Mouse (Mus musculus): ENCODE measurements around the gene Doc2g. TPM values are rescaled to one million over a fixed set of nuclear protein-coding genes. Genes with fewer than 3 reads are reported as not detected.

Doc2g gene
- 3.1 and 10.1 TPM in 2 replicates for polyA plus RNA-seq (2012; rRNA removed; ENCODE audit: low replicate concordance)

DNA sequence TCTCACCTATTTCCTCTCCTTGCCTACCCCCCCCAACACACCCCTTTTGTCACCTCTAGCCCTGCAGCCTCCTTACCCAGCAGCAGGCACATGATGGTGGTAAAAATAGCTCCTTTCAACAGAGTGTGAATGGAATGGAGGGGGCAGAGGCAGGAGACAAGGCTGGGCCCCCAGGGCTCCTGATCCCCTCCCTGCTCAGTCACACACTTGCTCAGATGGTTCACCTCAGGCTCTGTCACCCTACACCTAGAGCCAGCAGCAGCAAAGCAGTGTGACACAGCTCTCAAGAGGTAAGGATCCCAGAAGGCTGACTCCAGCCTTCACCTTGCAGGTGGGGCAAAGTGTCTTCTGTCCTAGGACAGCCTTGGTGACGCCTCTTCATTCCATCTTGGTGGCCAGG, at the start of gene Doc2g:
TSS of gene Doc2g (plus strand) at position 202 of the 400 bp plus-strand sequence.

DNA sequence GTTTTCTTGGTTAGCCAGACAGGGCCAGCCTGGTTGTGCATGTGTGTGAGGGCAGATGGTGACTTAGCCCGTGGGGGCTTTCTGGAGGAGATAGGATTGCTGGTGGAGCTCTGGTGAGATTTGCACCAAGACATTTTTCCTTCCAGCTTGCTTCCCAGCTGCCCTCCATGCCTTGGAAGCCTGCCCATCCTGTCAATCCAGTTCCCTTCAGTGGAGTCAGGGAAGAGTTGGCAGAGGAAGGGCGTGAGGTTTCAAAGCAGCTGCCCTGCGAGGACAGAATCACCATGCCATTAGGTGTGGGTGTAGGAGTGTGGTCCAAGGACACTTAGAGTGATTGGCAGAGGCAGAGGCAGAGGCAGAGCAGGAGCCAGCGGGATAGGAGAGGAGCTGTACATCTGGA, 44.6 kb upstream of the Doc2g start, which contains the start of gene Aldh3b3:
TSS of gene Aldh3b3 (plus strand) at position 176 of the 400 bp plus-strand sequence.

DNA sequence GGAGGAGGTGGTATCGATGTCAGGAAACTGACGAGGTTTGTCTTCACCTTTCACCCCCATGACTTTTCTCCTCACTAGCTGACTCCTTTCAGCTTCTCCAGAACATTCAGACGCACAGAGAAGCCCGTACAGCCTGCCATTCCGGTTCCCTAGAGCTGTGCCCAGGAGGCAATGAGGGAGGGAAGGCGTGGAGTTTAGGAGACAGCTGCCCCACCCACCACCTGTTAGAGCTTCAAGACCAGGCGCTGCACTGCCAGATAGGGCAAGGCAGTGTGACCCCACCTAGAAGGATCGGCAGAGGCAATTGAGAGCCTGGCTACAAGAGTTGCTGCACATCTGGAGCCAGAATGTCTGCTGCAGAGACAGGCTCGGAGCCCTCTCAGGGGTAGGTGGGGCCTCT, 30.9 kb upstream of the Doc2g start, which contains the start of gene Aldh3b2:
TSS of gene Aldh3b2 (plus strand) at position 100 of the 400 bp plus-strand sequence.

DNA sequence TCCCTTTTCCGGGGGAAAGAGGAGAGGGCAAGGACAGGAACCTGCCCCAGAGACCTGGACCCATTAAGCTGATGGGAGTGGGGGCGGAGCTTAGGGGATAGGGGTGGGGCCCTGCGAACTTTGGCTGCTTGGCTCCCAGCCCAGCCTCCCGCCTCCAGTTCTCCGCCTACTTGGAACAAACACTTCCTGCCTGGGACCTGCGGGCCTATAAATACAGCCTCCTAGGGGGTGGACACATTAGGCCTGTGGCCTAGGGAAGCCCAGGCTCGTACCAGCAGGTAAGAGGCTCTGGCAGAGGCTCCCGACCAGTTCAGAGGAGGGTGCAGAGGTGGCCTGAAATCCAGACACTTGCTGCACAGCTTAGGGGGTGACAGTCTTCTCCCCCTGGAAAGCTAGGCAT, 16.8 kb upstream of the Doc2g start, which contains the start of gene Acy3:
TSS of gene Acy3 (plus strand) at position 237 of the 400 bp plus-strand sequence.

DNA sequence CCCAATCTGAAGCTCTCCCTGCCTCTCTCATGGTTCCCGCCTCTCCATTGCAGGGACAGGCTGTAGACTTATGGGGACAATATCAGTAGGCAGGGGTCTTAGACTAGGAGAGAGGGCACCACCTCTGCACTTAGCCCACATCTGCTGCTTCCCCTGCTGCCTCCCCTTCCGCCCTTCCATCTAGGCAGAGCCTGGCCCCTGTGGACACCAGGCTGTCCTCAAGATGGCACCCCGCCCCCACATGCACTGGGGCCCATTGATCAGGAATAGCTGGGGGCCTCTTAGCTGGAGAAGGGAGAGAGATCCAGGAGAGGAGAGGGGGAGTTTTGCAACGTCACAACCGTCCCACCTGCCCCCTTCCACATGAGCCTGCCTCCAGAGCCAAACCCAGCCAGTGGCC, 10.7 kb upstream of the Doc2g start, which contains the start of gene Tbx10:
TSS of gene Tbx10 (plus strand) at position 337 of the 400 bp plus-strand sequence.

DNA sequence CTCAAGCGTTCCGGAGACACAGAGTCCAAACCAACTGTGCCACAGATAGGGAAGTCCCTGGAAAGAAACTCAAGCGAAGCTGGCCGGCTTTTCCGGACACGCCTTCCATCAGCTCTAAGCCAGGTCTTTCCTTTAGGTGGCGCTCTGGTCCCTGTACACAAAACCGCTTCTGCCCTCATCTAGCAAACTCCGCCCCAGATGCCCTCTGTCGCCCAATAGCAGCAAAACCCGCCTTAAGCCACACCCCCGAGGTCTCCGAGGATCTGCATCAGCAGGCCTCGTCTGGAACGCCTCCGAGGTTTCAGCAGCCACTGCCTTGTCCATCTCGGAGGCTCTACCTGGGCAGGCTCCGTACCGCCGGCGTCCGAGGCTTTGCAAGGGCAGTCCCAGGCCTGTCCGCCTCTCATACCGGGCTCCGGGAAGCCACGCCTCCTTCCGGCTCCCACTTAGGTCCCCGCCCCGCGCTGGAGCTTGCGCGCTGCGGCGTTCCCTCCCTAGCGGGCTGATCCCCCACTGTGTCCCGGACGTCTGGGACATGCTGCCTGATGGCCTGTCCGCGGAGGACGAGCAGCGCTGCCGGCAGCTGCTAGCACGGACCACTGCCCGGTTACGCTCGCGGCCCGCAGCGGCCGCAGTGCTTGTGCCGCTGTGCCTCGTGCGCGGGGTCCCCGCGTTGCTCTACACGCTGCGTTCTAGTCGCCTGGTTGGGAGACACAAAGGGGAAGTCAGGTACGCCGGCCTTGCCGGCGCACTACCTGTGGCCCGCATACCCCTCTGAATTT, 2.8 kb upstream of the Doc2g start, which contains the start of the genes Nudt8 and Gm49405:
TSS of gene Nudt8 (plus strand) at position 462 of the 782 bp plus-strand sequence.
TSS of gene Gm49405 (plus strand) at position 508 of the 782 bp plus-strand sequence.

DNA sequence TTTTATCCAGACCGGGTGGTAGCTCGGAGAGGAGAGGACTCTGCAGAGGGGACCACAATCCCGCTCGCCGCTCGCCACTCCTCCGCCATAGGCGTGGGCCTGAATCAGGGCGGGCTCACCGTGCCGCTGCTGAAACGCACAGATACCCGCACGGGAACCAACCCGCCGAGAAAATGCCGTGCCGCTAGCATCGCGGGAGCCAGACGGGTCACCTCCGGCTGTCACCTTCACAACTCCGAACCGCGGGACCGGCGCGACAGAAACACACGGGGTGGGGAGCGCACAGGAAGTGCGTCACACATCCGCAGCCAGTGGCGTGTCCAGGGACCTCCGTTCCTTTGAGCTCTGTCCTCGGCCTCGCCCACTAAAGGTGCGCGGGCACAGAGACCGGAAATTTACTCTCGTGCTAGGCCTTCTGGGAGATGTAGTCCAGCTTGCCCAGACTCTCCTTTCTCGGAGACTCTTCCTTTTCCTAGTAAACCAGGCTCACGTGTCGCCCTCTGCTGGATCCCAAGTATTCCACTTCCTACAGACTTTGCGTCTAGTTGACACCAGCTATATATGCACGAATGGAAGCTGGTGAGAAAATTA, 9.4 kb downstream of the Doc2g start, which contains the start of gene Ndufv1:
TSS of gene Ndufv1 (minus strand) at position 375 of the 591 bp plus-strand sequence.

DNA sequence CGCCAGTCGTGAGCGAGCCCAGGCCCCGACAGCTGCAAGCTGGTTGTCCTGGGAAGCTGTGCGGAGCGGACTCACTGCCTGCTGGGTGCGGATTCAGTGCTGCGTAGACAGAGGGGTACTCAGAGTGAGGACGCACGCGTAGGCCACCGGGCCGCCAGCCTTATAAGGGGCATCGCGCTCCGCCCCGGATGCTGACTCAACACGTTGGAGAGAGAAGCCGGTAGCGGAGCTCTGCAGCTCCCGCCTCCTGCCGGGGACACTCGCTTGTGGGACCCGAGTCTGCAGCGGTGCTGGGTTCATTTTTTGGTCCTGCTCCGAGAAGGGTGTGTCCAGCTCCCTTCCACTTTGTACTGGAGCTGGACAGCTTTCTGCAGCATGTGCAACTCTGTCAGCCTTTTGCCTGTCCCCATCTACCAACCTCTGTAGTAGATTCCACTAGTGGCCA, 34.7 kb downstream of the Doc2g start, which contains the start of gene Gstp1:
TSS of gene Gstp1 (minus strand) at position 198 of the 445 bp plus-strand sequence.

DNA sequence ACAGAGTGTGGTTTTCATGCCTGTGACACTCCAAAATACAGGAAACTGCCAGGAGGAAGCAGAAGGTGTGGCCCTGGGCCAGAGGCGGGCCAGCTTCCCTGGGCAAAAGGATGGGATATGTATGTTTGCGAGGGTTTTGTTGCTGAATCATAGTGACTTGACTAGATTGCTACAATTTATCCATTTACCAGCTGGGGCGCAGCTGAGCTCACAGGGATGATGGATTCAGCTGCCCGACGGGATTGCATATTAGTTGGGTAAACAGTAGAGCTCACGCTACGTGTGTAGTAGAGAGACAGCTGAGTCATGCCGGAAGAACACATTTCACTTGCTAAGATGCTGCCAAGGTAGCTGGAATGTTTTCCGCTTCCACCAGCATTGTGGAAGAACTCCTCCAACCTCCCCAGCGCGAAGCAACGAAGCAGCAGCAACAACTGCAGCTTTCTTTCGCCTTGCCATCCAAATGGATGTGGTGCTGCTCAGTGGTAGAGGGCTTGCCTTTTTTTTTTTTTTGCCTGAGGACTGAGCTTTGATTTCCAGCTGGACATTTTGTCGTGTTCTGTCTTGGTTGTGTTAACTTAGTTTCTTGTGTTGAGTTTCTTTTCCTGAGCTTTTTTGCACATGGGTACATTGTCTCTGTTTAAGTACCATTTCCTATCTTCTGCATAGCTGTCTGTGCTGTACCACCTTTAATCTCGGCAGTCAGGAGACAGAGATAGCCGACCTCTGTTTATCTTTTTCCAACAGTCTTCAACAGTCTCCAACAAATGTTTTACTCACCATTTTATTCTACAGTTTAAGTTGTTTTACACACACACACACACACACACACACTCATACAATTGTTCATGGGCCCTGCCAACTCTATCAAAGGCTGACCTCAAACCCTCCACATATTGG, 43.1 kb downstream of the Doc2g start, which contains the start of gene Gstp2:
TSS of gene Gstp2 (minus strand) at position 58 of the 900 bp plus-strand sequence.

Other genes starting within 250 kb of the Doc2g start
- 16.4 and 22.3 TPM in 2 replicates for gene Kmt5b, start 235.9 kb upstream of the Doc2g start, polyA plus RNA-seq (2012; rRNA removed; ENCODE audit: low replicate concordance)
- 12.1 and 35.7 TPM in 2 replicates for gene Chka, start 151.5 kb upstream of the Doc2g start, polyA plus RNA-seq (2012; rRNA removed; ENCODE audit: low replicate concordance)
- 152 and 212 TPM in 2 replicates for gene Tcirg1, start 96.2 kb upstream of the Doc2g start, polyA plus RNA-seq (2012; rRNA removed; ENCODE audit: low replicate concordance)
- gene Ndufs8, start 90.5 kb upstream of the Doc2g start, polyA plus RNA-seq (2012; rRNA removed; ENCODE audit: low replicate concordance) = 277 and 311 TPM in 2 replicates
- gene Aldh3b1, start 73.5 kb upstream of the Doc2g start, polyA plus RNA-seq (2012; rRNA removed; ENCODE audit: low replicate concordance) = 11.6 and 18.9 TPM in 2 replicates
- gene Unc93b1, start 68.1 kb upstream of the Doc2g start, polyA plus RNA-seq (2012; rRNA removed; ENCODE audit: low replicate concordance) = 165 and 222 TPM in 2 replicates
- 0.50 and 1.5 TPM in 2 replicates for gene Aldh3b3, start 44.7 kb upstream of the Doc2g start, polyA plus RNA-seq (2012; rRNA removed; ENCODE audit: low replicate concordance)
- 23.0 and 56.2 TPM in 2 replicates for gene Aldh3b2, start 31.0 kb upstream of the Doc2g start, polyA plus RNA-seq (2012; rRNA removed; ENCODE audit: low replicate concordance)
- gene Acy3, start 16.7 kb upstream of the Doc2g start, polyA plus RNA-seq (2012; rRNA removed; ENCODE audit: low replicate concordance) = 37.6 and 75.0 TPM in 2 replicates
- not detected in 2 replicates for gene Tbx10, start 10.6 kb upstream of the Doc2g start, polyA plus RNA-seq (2012; rRNA removed; ENCODE audit: low replicate concordance)
- gene Nudt8, start 2.7 kb upstream of the Doc2g start, polyA plus RNA-seq (2012; rRNA removed; ENCODE audit: low replicate concordance) = 8.2 and 27.4 TPM in 2 replicates
- gene Gm49405, start 2.7 kb upstream of the Doc2g start, polyA plus RNA-seq (2012; rRNA removed; ENCODE audit: low replicate concordance) = 0.85 and 3.3 TPM in 2 replicates
- gene Ndufv1, start 9.5 kb downstream of the Doc2g start, polyA plus RNA-seq (2012; rRNA removed; ENCODE audit: low replicate concordance) = 208 and 265 TPM in 2 replicates
- gene Gstp1, start 34.7 kb downstream of the Doc2g start, polyA plus RNA-seq (2012; rRNA removed; ENCODE audit: low replicate concordance) = 601 and 616 TPM in 2 replicates
- 48.1 and 59.0 TPM in 2 replicates for gene Gstp2, start 42.7 kb downstream of the Doc2g start, polyA plus RNA-seq (2012; rRNA removed; ENCODE audit: low replicate concordance)
- gene Gstp3, start 56.3 kb downstream of the Doc2g start, polyA plus RNA-seq (2012; rRNA removed; ENCODE audit: low replicate concordance) = 2.2 and 2.5 TPM in 2 replicates
- gene Cabp2, start 78.3 kb downstream of the Doc2g start, polyA plus RNA-seq (2012; rRNA removed; ENCODE audit: low replicate concordance) = not detected in 2 replicates
- 139 and 211 TPM in 2 replicates for gene Cdk2ap2, start 93.9 kb downstream of the Doc2g start, polyA plus RNA-seq (2012; rRNA removed; ENCODE audit: low replicate concordance)
- gene Pitpnm1, start 96.7 kb downstream of the Doc2g start, polyA plus RNA-seq (2012; rRNA removed; ENCODE audit: low replicate concordance) = 115 and 122 TPM in 2 replicates
- gene Aip, start 122.5 kb downstream of the Doc2g start, polyA plus RNA-seq (2012; rRNA removed; ENCODE audit: low replicate concordance) = 127 and 158 TPM in 2 replicates
- gene Gpr152, start 136.5 kb downstream of the Doc2g start, polyA plus RNA-seq (2012; rRNA removed; ENCODE audit: low replicate concordance) = 0.26 and 0.43 TPM in 2 replicates
- gene Cabp4, start 140.7 kb downstream of the Doc2g start, polyA plus RNA-seq (2012; rRNA removed; ENCODE audit: low replicate concordance) = 0.59 and 0.64 TPM in 2 replicates
- gene Coro1b, start 145.3 kb downstream of the Doc2g start, polyA plus RNA-seq (2012; rRNA removed; ENCODE audit: low replicate concordance) = 355 and 367 TPM in 2 replicates
- 5.9 and 12.6 TPM in 2 replicates for gene Ptprcap, start 150.3 kb downstream of the Doc2g start, polyA plus RNA-seq (2012; rRNA removed; ENCODE audit: low replicate concordance)
- 48.6 and 51.8 TPM in 2 replicates for gene Rps6kb2, start 160.0 kb downstream of the Doc2g start, polyA plus RNA-seq (2012; rRNA removed; ENCODE audit: low replicate concordance)
- gene Carns1, start 172.2 kb downstream of the Doc2g start, polyA plus RNA-seq (2012; rRNA removed; ENCODE audit: low replicate concordance) = 12.9 and 15.8 TPM in 2 replicates
- 4.8 and 10.3 TPM in 2 replicates for gene Tbc1d10c, start 188.0 kb downstream of the Doc2g start, polyA plus RNA-seq (2012; rRNA removed; ENCODE audit: low replicate concordance)
- gene Ppp1ca, start 188.8 kb downstream of the Doc2g start, polyA plus RNA-seq (2012; rRNA removed; ENCODE audit: low replicate concordance) = 495 and 521 TPM in 2 replicates
- gene Rad9a, start 198.3 kb downstream of the Doc2g start, polyA plus RNA-seq (2012; rRNA removed; ENCODE audit: low replicate concordance) = 37.6 and 43.6 TPM in 2 replicates
- 8.6 and 37.5 TPM in 2 replicates for gene Clcf1, start 210.9 kb downstream of the Doc2g start, polyA plus RNA-seq (2012; rRNA removed; ENCODE audit: low replicate concordance)
- not detected in 2 replicates for gene AC109138.7, start 211.0 kb downstream of the Doc2g start, polyA plus RNA-seq (2012; rRNA removed; ENCODE audit: low replicate concordance)
- 133 and 268 TPM in 2 replicates for gene Pold4, start 228.6 kb downstream of the Doc2g start, polyA plus RNA-seq (2012; rRNA removed; ENCODE audit: low replicate concordance)

Data from subcutaneous adipose tissue, adult 2 months (tissue).